Mouse (Mus musculus): ENCODE measurements around the gene Fam219a.

Gene Fam219a

GRCm38 (mm10) chr4:41552529-41552928 is 16.8 kb downstream of the Fam219a start:
- peak; percentile 86 for DNase-seq

DNA sequence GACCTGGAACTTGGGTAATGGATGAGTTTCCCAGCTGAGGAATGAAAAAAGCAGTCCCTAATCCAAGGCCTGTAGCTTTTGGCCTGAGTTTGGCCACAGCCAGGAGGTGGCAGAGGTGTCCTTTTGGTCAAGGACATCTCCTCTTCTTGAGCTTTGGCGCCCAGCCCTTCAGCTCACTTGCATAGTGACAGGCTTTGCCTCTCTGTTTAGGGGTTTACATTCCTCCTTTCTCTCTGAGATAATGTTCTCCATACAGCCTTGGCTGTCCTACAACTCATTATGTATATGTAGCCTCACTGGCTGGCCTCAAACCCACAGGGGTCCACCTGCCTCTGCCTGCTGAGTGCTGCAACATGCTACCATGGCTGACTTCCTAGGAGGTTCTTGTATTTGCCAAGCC is 22.3 kb downstream of the Fam219a start:
- no peak for DNase-seq

- DNase-seq, result no peak
Measured at GRCm38 (mm10) chr4:41545985-41546384, 23.4 kb downstream of the Fam219a start.

GRCm38 (mm10) chr4:41542136-41542535 is 27.2 kb downstream of the Fam219a start:
- no peak for DNase-seq

DNA sequence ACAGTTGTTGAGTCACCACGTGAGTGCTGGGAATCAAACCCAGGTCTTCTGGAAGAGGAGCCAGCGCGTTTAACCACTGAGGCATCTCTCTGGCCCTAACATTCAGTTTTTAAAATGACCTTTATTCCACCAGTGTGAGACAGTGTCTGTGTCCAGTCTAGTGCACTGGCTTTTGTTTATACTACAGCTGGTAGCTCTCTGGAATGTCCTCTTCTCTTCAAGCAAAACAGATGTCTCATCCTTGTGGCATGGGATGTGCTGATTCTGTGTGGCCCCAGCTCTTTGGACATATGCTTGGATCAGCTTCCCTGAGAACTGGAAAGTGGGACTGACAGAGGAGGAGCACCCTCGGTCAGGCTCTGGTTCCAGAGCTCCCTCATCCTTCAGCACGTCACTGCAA is 34.5 kb downstream of the Fam219a start:
- DNase-seq, result no peak

- DNase-seq, result no peak
Measured at GRCm38 (mm10) chr4:41532420-41532819, 36.9 kb downstream of the Fam219a start.

GRCm38 (mm10) chr4:41527996-41528395 is 41.3 kb downstream of the Fam219a start:
- DNase-seq, result peak; percentile 85

DNA sequence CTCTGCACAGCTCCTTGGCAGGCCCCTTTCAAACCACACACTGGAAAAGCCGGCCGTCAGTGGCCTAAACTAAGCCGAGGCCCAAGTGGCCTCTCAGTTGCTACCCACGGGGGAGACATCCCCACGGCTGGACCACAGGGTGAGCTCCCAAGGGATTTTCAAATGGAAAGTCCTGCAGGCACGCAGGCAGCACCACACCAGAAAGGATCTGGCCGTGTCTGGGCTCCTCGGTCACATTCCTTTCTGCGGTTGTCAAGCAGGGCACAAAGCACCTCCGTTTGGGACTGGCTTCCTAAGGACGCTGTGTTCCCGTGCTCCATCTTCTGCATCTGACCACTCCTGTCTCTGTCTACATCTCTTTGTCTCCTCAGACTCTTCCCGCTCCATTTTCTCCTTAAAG is 42.3 kb downstream of the Fam219a start:
- DNase-seq, result no peak

DNA sequence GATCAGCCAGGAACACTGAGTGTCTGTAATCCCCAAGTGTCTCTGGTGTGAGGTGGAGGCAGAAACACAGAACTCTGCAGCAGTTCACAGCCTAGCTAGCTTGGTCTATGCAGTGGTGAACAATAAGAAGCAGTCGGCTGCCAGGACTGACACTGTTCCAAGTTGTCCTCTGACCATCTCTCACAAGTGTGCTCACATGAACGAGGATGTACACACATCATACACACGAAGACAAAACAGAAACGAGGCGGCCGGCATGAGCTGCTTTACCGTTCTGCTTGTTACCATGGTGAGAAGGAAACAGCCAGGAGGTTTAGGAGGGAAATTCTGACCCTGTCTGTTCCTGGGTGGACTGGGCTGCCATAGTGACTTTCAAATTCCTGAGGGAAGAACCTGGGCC is 42.8 kb downstream of the Fam219a start:
- DNase-seq, result no peak

GRCm38 (mm10) chr4:41524829-41525228 is 44.5 kb downstream of the Fam219a start:
- DNase-seq, result no peak

DNA sequence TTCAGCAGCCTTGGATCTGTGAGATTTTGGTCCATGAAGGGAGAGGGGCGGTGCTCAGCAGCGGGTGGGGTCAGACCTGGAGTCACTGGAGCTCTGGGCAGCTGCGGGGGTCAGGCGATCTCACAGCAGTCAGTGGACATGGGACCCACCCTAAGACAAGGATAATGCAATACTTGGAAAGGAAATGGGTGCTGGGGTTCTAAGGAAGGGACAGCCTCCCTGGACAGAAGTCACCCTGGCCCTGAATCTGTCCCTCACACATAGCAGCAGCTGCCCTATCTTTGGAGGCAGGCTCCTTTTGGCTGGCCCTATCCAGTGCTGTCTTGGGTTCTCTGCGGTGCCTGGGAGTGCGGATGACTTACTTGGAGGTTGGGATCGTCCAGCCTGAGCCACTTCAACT is 45.5 kb downstream of the Fam219a start:
- no peak for DNase-seq

- DNase-seq, result peak; percentile 26
Measured at GRCm38 (mm10) chr4:41522788-41523187, 46.5 kb downstream of the Fam219a start.

DNA sequence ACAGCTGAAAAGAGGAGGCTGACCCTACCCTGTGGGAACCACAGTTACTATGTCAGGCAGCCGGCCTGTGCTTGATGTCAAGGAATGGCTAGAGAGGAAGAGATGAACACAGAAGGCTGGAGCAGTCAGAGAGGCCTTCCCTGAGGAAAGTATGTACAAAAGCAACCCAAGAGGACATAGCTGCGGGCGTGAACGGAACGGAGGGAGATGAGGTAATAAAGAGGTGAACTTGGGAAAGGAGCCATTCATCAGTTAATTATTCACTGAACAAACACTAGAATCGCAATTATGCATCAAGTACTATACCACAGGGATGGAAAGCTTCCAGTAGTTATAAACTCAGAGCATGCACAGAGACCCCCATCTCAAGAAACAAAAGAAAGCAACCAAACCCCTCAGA is 47.2 kb downstream of the Fam219a start:
- no peak for DNase-seq

- no peak for DNase-seq
Measured at GRCm38 (mm10) chr4:41520641-41521040, 48.7 kb downstream of the Fam219a start.

DNA sequence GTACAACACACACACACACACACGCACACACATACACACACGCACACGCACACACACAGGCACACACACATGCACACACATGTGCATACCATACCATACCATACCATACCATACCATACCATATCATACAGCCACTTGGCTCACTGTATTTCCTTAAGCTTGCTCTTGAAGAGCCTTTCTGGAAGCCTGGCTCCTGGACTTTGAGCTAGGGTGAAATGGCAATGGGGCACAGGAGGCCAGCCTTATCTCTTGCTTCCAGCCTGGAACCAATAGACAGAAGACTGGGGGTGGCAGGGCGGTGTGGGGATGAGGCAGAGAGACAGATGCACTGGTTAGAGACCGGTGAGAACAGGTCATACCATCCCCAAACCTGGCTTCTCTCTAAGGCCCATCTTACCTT is 50.1 kb downstream of the Fam219a start:
- DNase-seq, result no peak

GRCm38 (mm10) chr4:41518349-41518748 is 51.0 kb downstream of the Fam219a start:
- DNase-seq, result no peak

- no peak for DNase-seq
Measured at GRCm38 (mm10) chr4:41517233-41517632, 52.1 kb downstream of the Fam219a start, which contains the start of gene 1110017D15Rik. Gene 1110017D15Rik (minus strand): TSS chr4:41517333.

DNA sequence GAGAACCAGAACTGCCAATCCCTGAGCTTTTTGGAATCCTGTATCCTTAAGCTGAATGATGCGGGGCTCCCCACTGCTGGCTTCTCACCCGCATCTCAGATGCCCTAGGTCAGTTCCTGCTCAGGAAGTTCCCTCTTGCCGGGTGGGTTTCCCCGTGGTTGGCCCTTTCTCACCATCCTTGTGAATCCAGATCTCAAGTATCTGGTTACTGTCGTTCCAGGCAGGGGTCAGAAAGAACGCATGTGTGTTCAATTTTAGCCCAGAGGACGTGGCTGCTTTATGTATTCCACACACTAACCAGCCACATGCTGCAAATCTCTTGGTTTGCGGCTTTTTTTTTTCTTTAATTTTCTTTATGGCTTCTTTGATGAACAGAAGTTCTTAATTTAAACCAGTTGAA is 55.6 kb downstream of the Fam219a start:
- DNase-seq, result no peak

- no peak for DNase-seq
Measured at GRCm38 (mm10) chr4:41513309-41513708, 56.0 kb downstream of the Fam219a start.

- no peak for DNase-seq
Measured at GRCm38 (mm10) chr4:41507998-41508397, 61.3 kb downstream of the Fam219a start.

DNA sequence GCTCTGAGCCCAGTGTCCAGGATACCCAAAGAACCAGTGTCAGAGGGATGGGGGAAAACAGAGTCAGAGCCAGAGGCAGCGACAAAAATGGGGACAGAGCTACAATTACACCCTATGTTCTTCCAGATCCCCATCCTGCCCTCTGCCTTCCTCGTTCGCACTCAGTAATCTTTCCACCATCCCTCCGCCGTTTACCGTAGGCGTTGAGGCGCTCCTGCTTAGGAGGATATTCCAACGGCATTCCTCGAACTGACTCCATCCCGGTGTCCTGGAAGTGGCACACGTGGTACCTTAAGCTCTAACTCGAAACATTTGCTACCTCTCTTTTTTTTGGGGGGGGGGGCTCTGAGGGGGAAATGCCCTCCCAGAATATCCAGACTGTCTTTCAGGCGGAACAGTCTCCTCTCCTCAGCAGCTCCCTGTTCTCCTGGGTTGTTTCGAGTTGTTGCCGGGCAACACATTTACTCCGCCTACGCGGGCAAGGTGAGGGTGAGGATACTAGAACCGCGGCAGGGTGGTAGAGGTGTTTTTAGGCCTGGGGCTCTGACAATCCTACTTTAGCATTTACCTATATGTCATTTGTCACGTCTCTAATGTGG is 61.9 kb downstream of the Fam219a start:
- no peak for DNase-seq

DNA sequence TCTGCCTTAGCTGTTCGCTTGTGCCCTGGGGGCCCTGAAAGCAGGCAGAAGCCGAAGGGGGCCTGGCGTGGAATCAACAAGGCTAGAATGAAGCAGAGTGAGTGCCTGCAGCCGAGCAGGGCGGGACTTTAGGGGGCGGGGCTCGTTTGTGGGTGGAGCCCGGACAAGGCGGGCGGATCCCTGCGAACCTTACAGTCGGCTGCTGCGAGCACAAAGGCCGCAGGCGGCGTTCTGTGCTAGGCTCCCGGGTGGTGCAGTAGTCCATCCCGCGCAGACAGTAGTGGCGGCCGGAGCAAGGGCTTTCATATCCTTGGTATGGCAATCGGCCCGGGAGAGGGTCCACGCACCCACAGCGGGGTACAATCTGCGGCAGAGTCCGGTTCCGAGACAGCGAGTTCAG is 62.4 kb downstream of the Fam219a start:
- DNase-seq, result peak; percentile 89

DNA sequence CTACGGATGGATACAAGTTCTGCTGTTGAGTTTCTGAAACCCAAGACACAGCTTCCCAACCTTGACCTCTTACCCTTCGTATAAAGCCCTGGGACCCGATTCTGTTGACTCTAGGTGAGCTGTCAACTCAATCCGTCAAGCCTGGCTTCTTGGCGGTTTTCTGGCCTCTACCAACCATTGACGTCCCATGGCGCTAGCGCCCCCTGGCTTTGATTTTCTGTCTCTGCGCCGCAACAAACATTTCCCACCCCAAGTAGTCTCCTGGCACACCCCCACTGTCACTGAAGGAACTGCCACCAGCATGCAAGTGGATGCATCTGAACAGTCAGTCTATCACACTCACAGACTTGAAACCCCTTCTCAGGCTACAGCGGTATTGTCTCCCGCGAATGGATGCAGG is 63.2 kb downstream of the Fam219a start:
- peak; percentile 73 for DNase-seq

DNA sequence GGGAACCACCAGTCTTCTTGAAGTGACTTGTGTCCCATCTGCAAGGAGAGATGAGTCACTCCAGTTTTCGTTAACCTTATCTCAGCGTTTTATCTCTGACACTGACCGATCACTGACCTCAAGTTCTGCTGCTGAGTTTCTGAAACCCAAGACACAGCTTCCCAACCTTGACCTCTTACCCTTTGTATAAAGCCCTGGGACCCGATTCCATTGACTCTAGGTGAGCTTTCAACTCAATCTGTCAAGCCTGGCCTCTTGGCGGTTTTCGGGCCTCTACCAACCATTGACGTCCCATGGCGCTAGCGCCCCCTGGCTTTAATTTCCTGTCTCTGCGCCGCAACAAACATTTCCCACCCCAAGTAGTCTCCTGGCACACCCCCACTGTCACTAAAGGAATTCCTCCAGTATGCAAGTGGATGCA is 64.2 kb downstream of the Fam219a start:
- no peak for DNase-seq

DNA sequence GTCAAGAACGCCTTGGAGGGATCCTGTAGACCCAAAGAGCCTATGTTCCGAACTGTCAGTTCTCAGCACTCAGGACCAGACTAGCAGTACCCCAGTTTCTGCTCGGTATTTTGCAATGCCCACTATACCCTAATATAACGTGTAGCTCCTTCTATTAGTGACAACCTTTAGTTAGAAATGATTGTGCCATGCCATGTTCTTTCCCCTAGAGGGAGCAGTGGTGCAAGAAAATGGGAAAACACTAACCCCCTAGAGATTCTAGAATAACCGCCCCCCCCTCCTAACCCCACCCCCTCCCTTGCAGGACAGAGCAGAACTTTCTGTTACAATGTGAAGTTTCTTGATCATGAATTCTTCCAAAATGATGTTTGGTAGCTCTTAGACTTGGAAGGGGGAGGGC is 65.0 kb downstream of the Fam219a start:
- no peak for DNase-seq

All from kidney, adult 11 months (tissue).